Mouse (Mus musculus) heart, embryonic 14.5 days (tissue): ENCODE measurements at regions not wholly inside any gene's neighbourhood (a gene's known extent, or its start where the extent isn't known, plus 50 kb on each side); places are given as distances from the start of the nearest gene placed in this dataset.

Experiments used
- ATAC-seq: fragments of 200-750 bp; cut with Nextera tagmentation; 2 replicates; pipeline ENCODE4 v1.8.0; 2017; ENCODE audit warnings: low read depth, moderate TSS enrichment; ENCODE audit not compliant: insufficient number of reproducible peaks, insufficient read depth, low FRiP score
- H3K27ac ChIP-seq, 2 experiments: fragments of 200-500 bp in 1 of 2; fragments of 300-500 bp in 1 of 2; sonication (generic) in 1 of 2; replicated peaks in 1 of 2; 2 replicates each; pipeline ENCODE4 v1.5.1; 2012 to 2014; ENCODE audit warnings: low read depth in 2 of 2, low read length in 2 of 2, control low read depth in 1 of 2, mild to moderate bottlenecking in 1 of 2, mixed read lengths in 1 of 2; ENCODE audit not compliant: control insufficient read depth in 1 of 2, insufficient read depth in 1 of 2
- H3K27me3 ChIP-seq: fragments of 300-500 bp; sonication (generic); 2 replicates; pipeline ENCODE4 v1.6.1; 2014; ENCODE audit warnings: mild to moderate bottlenecking, low read length, control low read depth; ENCODE audit not compliant: control insufficient read depth, insufficient read depth
- H3K36me3 ChIP-seq: fragments of 300-500 bp; sonication (generic); 2 replicates; pipeline ENCODE4 v1.6.1; 2014; ENCODE audit warnings: mild to moderate bottlenecking, control low read depth, low read length, mixed read lengths; ENCODE audit not compliant: control insufficient read depth, insufficient read depth
- H3K4me1 ChIP-seq, 2 experiments: fragments of 200-500 bp in 1 of 2; fragments of 300-500 bp in 1 of 2; sonication (generic) in 1 of 2; 2 replicates each; pipeline ENCODE4 v1.6.1; 2012 to 2014; ENCODE audit warnings: low read length in 2 of 2, control low read depth in 1 of 2, mixed read lengths in 1 of 2; ENCODE audit not compliant: control insufficient read depth in 2 of 2, insufficient read depth in 2 of 2
- H3K4me2 ChIP-seq: fragments of 300-500 bp; sonication (generic); 2 replicates; pipeline ENCODE4 v1.6.1; 2014; ENCODE audit warnings: mild to moderate bottlenecking, low read length
- H3K4me3 ChIP-seq, 2 experiments: fragments of 200-500 bp in 1 of 2; fragments of 300-500 bp in 1 of 2; sonication (generic) in 1 of 2; 2 replicates each; pipeline ENCODE4 v1.5.1; 2012 to 2014; ENCODE audit warnings: low read length in 2 of 2, mild to moderate bottlenecking in 2 of 2, control low read depth in 1 of 2, low read depth in 1 of 2, moderate library complexity in 1 of 2; ENCODE audit not compliant: control insufficient read depth in 1 of 2, insufficient read depth in 1 of 2
- H3K9ac ChIP-seq: fragments of 300-500 bp; sonication (generic); 2 replicates; pipeline ENCODE4 v1.6.1; 2014; ENCODE audit warnings: mild to moderate bottlenecking, low read length
- H3K9me3 ChIP-seq: fragments of 300-500 bp; sonication (generic); 2 replicates; pipeline ENCODE4 v1.6.1; 2016; ENCODE audit warnings: low read length, control low read depth; ENCODE audit not compliant: control insufficient read depth
- WGBS: fragments of 180-500 bp; shearing (Covaris S2); extraction: QIAGEN DNeasy Blood & Tissue Kit; methylation state at CpG from one replicate; pipeline ENCODE4 v1.1.7; 2014; 5-methylcytosine and 5-hydroxymethylcytosine counted together

GRCm38 (mm10) chr8:96489804-96490203 lies 601.5 kb upstream of the Got2 start:
- H3K9me3 ChIP-seq = no peaks in the 10 kb centered on the region
- ATAC-seq = no peak
- no peak overlapping the region for H3K9ac ChIP-seq
- WGBS = 56% methylated on average over 2 of the region's 2 CpGs
- no peaks in the 10 kb centered on the region for H3K4me1 ChIP-seq
- no peak overlapping the region for H3K27ac ChIP-seq
- no peak overlapping the region for H3K4me2 ChIP-seq
- no peak overlapping the region for H3K4me3 ChIP-seq
- no peaks in the 10 kb centered on the region for H3K36me3 ChIP-seq
- H3K27me3 ChIP-seq = no peaks in the 10 kb centered on the region

- no peaks in the 10 kb centered on the region for H3K36me3 ChIP-seq
- H3K4me2 ChIP-seq = no peak overlapping the region
- WGBS = 79% methylated on average over 7 of the region's 7 CpGs
- ATAC-seq = no peak
- no peaks in the 10 kb centered on the region for H3K9me3 ChIP-seq
- H3K4me1 ChIP-seq = no peaks in the 10 kb centered on the region
- no peaks in the 10 kb centered on the region for H3K27me3 ChIP-seq
- H3K27ac ChIP-seq = no peak overlapping the region
- H3K9ac ChIP-seq = no peak overlapping the region
- no peak overlapping the region for H3K4me3 ChIP-seq
These were observed 600.5 kb upstream of the Got2 start for GRCm38 (mm10) chr8:96488741-96489453.

DNA sequence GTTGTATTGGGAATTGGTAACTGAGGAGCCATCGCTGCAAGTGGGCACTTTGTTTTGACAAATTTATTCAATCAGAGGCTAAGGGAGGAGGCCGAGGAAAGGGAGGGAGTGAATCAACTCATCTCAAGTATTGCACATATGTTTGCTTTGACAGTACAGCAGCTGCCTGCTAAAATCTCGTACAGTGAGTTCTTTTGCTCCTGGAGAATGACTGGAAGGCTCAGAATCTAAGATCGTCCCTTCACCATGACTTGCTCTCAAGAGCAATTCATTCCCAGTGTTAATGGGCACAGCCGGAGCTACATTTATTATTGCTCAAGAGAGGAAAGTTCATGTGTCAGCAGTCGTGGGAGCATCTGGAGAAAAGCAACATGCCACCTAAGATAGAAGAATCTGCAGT lies 567.6 kb upstream of the Got2 start:
- WGBS = 46% methylated on average over 6 of the region's 6 CpGs
- ATAC-seq = no peak

DNA sequence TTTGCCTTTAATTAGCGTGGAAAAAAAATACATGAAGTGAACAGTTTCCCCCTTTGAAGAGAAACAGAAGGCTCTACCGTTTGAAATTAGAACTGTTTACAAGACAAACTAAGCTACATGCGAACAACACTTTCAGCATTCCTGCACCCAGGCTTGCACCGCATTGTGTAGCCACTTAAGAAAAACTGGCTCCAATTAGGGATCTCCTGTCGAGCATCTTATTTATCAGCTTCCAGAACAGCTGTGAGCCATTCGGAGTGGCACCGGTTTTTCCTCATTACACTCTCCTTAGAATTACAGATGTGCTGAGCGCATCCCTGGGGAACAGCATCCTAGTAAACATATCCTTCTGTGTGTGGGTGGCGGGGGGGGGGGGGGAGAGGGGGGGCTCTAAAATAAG lies 567.0 kb upstream of the Got2 start:
- no peak overlapping the region for H3K9ac ChIP-seq
- no peak overlapping the region for H3K4me2 ChIP-seq
- H3K27ac ChIP-seq = no peak overlapping the region
- no peaks in the 10 kb centered on the region for H3K9me3 ChIP-seq
- no peak overlapping the region for H3K4me3 ChIP-seq
- no peaks in the 10 kb centered on the region for H3K4me1 ChIP-seq
- ATAC-seq = no peak
- H3K36me3 ChIP-seq = no peaks in the 10 kb centered on the region
- H3K27me3 ChIP-seq = no peaks in the 10 kb centered on the region
- 28% methylated on average over 9 of the region's 9 CpGs for WGBS

More for the DNA sequence above, 567.6 kb upstream of the Got2 start:
- Histone ChIP-seq H3K9me3 (no peaks in the 10 kb centered on the region), H3K27ac (no peak overlapping the region), H3K36me3 (no peaks in the 10 kb centered on the region), H3K4me3 (no peak overlapping the region), H3K27me3 (no peaks in the 10 kb centered on the region), H3K4me2 (no peak overlapping the region), H3K9ac (no peak overlapping the region), H3K4me1 (no peaks in the 10 kb centered on the region)

GRCm38 (mm10) chr8:96429708-96430107 lies 541.4 kb upstream of the Got2 start:
- no peak overlapping the region for H3K9ac ChIP-seq
- no peaks in the 10 kb centered on the region for H3K9me3 ChIP-seq
- H3K36me3 ChIP-seq = no peaks in the 10 kb centered on the region
- no peak overlapping the region for H3K4me2 ChIP-seq
- WGBS = 54% methylated on average over 1 of the region's 1 CpGs
- no peak for ATAC-seq
- H3K27me3 ChIP-seq = no peaks in the 10 kb centered on the region
- H3K4me1 ChIP-seq = no peaks in the 10 kb centered on the region
- no peak overlapping the region for H3K27ac ChIP-seq
- no peak overlapping the region for H3K4me3 ChIP-seq

- no peaks in the 10 kb centered on the region for H3K9me3 ChIP-seq
- H3K9ac ChIP-seq = no peak overlapping the region
- H3K27ac ChIP-seq = no peak overlapping the region
- 49% methylated on average over 1 of the region's 1 CpGs for WGBS
- H3K4me3 ChIP-seq = no peak overlapping the region
- ATAC-seq = no peak
- H3K36me3 ChIP-seq = no peaks in the 10 kb centered on the region
- H3K4me1 ChIP-seq = no peaks in the 10 kb centered on the region
- no peaks in the 10 kb centered on the region for H3K27me3 ChIP-seq
- no peak overlapping the region for H3K4me2 ChIP-seq
These were observed 538.6 kb upstream of the Got2 start for GRCm38 (mm10) chr8:96426900-96427299.

DNA sequence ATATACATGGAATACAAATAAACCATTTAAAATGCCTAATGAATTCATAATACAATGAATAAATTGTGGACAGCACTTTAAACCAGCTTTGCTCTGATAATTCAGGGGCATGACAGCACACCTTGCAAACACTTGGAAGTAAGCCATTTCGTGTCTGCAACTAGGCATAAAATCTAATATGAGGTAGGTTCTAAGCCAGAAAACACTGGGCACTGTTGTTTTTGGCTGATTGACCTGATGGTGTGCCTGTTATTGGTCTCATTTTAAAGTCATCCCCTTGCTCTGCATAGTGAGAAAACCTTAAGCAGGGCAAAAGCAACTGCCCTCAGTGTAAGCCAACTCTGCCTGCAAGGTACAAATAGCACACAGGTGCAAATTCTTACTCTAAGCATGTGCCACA lies 521.3 kb upstream of the Got2 start:
- no peak for ATAC-seq
- Histone ChIP-seq H3K36me3 (no peaks in the 10 kb centered on the region), H3K27ac (no peak overlapping the region), H3K9me3 (no peaks in the 10 kb centered on the region), H3K4me2 (no peak overlapping the region), H3K4me1 (no peaks in the 10 kb centered on the region), H3K27me3 (no peaks in the 10 kb centered on the region), H3K4me3 (no peak overlapping the region), H3K9ac (no peak overlapping the region)
- WGBS = 59% methylated on average over 1 of the region's 1 CpGs

DNA sequence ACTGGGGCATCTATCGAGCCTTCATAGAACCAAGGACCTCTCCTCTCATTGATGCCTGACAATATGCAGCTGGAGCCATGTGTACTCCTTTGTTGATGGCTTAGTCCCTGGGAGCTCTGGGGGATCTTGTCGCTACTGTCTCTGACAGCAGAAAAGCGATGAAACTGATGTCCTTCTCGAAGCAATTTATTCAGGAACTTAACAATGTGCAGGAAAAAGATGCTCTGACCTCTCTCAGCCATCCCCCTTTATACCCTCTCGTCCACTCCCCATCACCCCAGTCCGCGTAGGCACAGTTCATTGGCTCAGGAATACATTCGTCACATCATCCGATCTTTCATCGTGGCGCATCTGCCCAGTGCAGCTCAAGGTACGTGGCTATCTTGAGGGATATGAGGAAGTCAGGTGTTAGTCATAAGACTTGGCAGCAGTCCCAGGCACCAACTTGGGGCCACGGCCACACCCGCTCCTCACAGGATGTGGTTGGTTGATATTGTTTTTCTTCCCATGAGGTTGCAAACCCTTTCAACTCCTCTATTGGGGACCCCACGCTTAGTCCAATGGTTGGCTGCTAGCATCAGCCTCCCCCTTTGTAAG lies 516.3 kb upstream of the Got2 start:
- ATAC-seq = no peak
- Histone ChIP-seq H3K27ac (no peak overlapping the region), H3K36me3 (no peaks in the 10 kb centered on the region), H3K9me3 (no peaks in the 10 kb centered on the region), H3K4me3 (no peak overlapping the region), H3K4me1 (no peaks in the 10 kb centered on the region), H3K9ac (no peak overlapping the region), H3K4me2 (no peak overlapping the region), H3K27me3 (no peaks in the 10 kb centered on the region)
- WGBS = 84% methylated on average over 15 of the region's 15 CpGs
